Mouse (Mus musculus): ENCODE data around the gene Ptpn7.

- TF ChIP-seq CTCF (IDR thresholded peaks at IDR 0.05; ENCODE audit: low read depth) (no peak), EP300 (IDR thresholded peaks at IDR 0.05; ENCODE audit: low read depth) (no peak)
These were observed 35.1 kb upstream of the Ptpn7 start for GRCm38 (mm10) chr1:135097441-135097840.
